Mouse (Mus musculus) testis, adult 10 weeks (tissue): ENCODE data around the gene Phkb. TPM values are rescaled to one million over a fixed set of nuclear protein-coding genes. Genes with fewer than 3 reads are reported as not detected.

Experiments used
- polyA plus RNA-seq: library from polyadenylated mRNA; stranded (reverse); fragments of 350-450 nt; fragmentation: Illumina TruSeq; extraction: RNeasy Lipid Tissue Mini Kit (QIAGEN cat#74804); gene quantifications from one replicate; pipeline ENCODE4 v1.2.3, GENCODE M21; 2014; ENCODE audit warnings: low read depth, low replicate concordance

Phkb gene
- 16.9 TPM for polyA plus RNA-seq

DNA sequence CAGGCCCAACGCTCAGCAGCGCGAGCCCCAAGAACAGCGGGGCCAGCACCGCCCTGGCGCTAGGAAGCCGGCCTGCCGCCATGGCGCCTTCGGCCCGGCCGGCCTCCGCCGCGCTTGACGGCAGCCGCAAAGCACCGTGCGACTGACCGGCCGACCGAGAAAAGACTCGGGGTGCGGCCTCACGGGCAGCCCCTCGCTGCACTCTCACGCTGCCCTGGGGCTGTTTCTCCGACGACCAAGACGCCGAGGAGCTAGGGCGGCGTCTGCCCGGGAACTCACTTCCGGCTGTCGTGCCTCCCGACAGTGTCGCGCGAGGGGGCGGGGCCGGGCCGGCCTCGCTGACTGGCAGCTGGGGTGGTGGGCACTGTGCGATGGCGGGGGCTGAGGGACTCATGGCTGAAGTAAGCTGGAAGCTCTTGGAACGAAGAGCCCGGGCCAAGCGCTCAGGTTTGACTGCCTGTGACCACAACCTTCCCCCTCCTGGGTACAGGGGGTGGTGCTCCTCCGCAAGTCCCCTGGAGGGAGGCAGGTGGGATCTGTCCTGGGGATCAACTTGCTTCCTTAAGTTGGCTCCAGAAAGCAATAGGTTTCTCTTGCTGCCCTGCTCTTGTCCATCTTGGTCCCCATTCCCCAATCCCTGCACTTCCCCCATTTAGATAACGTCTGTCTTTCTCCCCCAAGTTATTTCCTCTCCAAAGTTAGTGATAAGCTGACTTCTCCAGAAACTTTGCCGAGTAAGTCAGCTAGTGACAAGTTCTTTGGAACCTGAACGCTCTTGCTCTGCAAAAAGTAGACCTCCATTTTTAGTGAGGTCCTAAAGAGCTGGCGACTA is at the start of gene Phkb, which contains the start of gene Itfg1:
Gene Phkb (plus strand): TSS at position 303 of the 832 bp plus-strand sequence.
Gene Itfg1 (minus strand): TSS at position 265 of the 832 bp plus-strand sequence.

Other genes starting within 250 kb of the Phkb start
- 8.7 TPM for gene Neto2, start 140.0 kb upstream of the Phkb start, polyA plus RNA-seq
- gene Itfg1, start within 50 bp of the Phkb start, polyA plus RNA-seq: 161 TPM